Mouse (Mus musculus) megakaryocyte, embryonic 14.5 days (primary cell): Measurements from ENCODE around the gene Zfp867.

Source experiments
- FLI1 ChIP-seq: IDR thresholded peaks from 2 replicates; pipeline ENCODE4 v1.6.1; 2012; ENCODE audit warnings: low read length, inconsistent platforms, mixed read lengths
- GATA1 ChIP-seq: IDR thresholded peaks from 3 replicates; pipeline ENCODE4 v1.6.1; 2012; ENCODE audit warnings: mixed read lengths, low read length, inconsistent platforms, borderline replicate concordance

GRCm38 (mm10) chr11:59460459-59460858 is 11.8 kb downstream of the Zfp867 start:
- TF ChIP-seq GATA1 = no peak
- TF ChIP-seq FLI1 = no peak
